Mouse (Mus musculus) gastrocnemius, adult 18-20 months (tissue): ENCODE measurements around the gene Plekhg1. TPM values are rescaled to one million over a fixed set of nuclear protein-coding genes. Genes with fewer than 3 reads are reported as not detected.

Experiments
- DNase-seq: peaks from one replicate; pipeline ENCODE4 v3.0.0; 2021; ENCODE audit warnings: low spot score
- total RNA-seq, 2 experiments: library from RNA; stranded (reverse); gene quantifications; 2 replicates each; pipeline ENCODE4 v1.2.3; 2021

Plekhg1 gene
- total RNA-seq, 2 experiments from 2014 or later, result 2.7 to 3.7 TPM

DNA sequence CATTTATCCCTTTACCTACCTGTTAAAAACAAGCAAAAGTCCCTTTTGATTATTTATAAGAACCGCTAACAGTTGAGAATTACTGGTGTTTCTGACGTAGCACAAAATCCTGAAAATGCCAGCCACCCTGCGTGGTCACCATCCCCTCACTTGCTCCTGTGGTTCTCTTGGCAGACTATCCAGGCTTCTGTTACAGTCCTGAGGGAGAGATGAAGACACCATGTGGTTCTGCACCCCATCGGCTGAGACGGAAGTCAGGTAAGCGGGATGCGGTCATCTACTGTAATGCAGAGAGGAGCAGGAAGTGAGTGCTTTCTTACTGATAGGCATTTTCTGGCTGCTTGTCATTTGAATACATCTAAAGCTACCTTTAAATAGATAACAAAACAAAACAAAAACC, 207.2 kb downstream of the Plekhg1 start:
- no peak for DNase-seq

DNA sequence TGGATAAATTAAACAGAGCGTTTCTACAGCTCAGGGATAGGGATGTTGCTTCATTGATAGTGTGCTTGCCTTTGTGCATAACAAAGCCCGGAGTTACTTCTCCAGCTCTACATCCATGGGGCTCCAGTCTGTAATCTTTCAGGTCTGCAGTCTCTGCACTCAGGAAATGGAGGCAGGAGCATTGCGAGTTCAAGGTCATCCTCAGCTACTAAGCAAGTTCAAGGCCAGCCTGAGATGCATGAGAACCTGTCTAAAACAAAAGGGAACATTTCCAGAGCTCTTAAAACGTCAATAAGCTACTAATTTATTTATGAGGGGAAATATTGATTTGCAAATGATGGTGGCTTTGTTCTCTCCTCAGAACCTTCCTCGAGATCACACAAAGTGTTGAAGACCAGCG, 209.1 kb downstream of the Plekhg1 start:
- no peak for DNase-seq

DNA sequence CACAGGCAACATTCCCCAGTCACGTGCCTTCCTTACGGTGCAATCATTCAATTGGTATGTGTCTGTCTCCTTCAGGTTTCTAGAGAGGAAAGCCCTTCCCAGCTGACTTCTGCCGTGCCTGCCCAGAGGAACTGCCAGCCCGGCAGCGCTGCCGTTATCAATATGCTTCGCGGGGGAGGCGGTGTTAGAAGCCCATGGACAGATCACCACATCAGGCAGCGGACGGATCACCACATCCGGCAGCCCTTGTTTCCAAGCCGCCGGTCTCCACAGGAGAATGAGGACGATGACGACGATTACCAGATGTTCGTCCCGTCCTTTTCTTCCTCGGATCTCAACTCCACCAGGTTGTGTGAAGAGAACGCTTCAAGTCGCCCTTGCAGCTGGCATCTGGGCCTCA, 216.3 kb downstream of the Plekhg1 start:
- DNase-seq, result no peak

DNA sequence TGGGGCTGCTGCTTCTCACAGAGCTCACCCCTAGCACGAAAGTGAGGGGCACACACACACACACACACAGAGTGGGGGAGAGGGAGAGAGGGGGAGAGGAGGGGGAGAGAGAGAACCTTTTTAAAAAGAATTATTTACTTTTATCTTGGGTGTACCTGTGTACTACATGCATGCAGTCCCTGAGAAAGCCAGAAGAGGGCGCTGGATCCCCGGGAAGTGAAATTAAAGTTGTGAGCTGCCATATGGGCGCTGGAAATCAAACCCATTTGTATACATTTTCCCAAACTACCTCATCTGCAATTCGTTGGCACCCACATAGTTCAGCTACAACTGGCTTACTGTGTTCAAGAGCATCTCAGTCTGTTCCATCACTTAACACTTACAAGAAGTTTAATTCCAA, 218.4 kb downstream of the Plekhg1 start:
- DNase-seq, result no peak

DNA sequence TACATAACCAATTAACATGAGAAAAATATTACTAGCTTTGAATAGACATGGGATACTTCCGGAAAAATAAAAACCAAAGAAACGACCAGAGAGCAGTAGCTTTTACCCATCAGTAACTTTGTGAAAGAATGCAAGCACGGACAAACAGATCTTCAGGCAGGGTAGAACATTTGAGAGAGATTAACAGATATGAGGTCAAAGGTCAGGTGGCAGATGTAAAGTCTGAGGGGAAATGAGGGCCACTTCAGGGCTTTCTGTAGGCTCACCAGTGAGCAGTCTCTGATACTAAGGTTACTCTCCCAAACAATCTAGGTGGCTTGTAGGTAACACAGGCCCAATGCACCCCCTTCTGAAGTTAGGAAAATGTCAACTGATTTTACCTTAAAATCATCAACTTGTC, 228.9 kb downstream of the Plekhg1 start:
- no peak for DNase-seq

DNA sequence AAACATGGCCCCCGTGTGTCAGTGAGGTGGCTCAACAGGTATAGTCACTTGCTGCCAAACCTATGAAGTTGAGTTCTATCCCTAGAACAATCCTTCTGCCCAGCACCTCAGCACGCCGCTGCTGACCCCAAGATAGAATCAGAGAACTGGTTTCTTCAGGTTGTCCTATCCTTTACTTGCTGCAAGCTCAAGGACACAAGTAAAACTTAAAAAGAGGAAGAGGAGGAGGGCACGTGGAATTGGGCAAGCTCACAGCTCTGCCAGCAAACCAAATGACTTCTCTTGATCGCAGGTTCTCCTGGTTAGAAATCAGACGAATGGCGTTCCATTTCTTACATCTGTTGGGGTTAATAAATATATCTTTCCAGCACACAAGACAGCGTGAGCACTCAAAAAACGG, 232.1 kb downstream of the Plekhg1 start:
- DNase-seq, result no peak

DNA sequence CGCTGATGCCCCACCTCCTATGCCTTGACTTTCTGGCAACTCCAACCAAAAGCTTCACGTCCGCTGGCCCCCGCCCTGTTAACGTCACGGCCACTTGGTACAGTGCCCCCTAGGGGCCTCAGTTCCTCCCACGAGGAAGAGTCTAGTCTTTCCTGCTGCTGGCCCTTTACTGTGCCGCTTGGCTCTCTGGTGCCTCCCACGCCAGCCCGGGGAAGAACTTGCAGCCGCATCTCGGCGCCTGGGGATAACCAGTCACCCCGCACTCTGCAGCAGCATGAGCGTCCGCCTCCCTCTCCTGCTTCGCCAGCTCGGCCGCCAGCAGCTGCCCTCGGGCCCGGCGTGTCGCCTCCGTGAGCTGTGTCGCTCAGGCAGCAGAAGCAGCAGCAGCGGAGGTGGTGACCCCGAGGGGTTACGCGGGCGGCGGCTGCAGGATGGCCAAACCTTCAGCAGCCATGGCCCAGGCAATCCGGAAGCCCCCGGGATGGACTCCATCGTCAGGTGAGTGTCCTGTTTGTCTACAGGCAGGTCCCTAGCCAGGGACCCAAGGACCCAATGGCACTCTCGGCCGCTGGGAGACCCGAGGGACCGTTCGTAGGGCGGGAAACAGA, 232.9 kb downstream of the Plekhg1 start, which contains the start of gene Mthfd1l:
TSS of gene Mthfd1l (plus strand) at position 138 of the 608 bp plus-strand sequence.
- peak; percentile 64 for DNase-seq

DNA sequence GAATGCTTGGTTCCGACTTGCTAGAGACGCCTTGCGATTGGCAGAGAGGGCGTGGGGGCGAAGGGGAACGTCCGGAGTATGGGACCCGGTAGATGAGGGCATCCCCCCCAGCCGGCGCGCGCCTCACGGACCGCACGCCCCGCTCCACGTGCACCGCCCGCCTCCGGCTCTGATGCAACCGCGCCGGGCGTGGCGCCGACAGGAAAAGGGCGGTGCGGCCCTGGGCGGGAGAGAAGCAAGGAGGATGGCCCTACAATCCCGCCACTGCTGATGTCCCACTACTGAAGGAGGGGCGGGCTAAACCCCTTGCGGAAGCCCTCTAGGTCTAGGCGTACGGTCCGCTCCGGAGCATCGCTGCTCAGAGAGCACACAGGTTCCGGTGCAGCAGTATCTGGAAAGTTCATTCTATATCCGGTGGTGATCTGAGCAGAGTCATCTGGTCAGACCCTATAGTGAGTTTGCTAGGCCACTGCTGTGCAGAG, 233.5 kb downstream of the Plekhg1 start:
- DNase-seq, result peak; percentile 83

DNA sequence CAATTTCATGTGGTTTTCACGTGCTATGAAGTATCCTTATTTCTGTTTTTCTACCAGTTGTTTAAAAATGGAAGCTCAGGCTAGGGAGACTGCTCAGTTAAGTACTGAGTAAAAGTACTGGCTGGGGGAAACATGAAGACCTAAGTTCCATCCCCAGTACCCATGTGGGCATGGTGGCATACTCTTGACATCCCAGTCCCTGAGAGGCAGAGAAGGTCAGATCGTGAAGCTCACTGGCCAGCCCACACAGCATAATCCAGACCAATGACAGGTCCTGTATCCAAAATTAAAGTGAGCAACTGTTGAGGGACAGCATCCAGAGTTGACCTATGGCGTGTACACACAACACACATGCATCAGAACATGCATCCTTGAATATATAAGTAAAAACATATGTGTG, 234.2 kb downstream of the Plekhg1 start:
- DNase-seq, result no peak

DNA sequence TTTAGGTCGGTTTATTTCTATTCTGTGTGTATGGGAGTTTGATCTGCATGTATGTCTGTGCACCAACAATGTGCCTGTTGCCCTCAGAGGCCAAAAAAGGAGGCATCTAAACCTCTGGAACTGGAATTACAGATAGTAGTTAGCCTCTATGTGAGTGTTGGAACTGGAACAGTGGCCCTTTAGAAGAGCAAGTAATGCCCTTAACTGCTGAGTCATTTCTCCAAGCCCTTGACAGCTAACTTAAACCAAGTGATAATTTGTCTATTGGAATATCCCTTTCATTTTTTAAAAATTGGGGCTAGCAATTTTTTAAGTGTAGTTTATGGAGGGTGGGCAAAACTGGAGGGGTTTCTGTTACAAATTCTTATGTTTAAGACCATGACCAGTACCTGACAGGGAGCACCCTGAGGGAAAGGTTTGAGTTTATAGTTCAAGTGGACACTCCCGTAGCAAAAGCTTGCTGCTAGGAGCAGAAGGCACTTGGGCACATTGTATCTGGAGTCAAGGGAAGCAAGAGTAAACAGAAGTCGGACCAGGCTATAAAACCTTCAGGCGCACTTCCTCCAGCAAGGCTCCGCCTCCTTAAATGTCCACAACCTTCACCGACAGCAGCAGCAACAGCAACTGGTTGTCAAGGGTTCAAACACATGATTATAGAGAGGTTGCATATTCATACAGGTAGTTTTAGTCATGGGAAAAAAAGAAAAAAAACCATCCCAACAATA, 235.9 kb downstream of the Plekhg1 start:
- DNase-seq, result no peak

DNA sequence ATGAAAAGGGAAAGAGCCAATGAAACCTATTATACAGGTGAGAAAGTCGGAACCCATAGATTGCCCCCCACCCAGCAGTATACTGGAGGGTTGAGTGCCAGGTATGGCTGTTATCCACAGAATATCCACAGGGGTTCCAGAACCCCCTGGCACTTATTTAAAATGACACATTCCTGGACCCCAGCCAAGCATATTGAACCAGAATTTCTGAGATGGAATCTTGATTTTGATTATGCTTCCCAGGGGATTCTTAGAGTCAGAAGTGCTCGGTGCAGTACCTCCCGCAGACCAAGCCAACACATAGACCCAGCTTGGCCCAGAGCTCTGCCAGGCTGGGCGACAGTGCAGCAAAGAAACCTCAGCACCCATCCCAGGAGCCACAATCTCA, 236.5 kb downstream of the Plekhg1 start:
- DNase-seq, result no peak

DNA sequence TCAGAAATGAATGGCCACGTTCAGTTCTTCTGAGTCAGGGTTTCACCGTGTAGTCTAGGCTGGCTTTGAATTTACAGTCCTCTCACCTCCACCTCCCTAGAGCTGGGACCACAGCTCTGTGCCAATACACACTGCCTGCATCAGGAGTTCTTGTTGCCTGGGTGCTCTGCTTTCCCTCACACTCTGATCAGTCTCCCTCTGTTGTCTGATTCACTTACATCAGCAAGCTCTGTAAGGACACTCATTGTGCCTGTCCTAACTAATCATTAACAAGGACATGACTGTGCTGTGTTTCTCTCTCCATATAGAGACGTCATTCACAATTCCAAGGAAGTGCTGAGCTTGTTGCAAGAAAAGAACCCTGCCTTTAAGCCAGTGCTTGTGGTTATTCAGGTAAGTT, 238.2 kb downstream of the Plekhg1 start:
- DNase-seq, result no peak

DNA sequence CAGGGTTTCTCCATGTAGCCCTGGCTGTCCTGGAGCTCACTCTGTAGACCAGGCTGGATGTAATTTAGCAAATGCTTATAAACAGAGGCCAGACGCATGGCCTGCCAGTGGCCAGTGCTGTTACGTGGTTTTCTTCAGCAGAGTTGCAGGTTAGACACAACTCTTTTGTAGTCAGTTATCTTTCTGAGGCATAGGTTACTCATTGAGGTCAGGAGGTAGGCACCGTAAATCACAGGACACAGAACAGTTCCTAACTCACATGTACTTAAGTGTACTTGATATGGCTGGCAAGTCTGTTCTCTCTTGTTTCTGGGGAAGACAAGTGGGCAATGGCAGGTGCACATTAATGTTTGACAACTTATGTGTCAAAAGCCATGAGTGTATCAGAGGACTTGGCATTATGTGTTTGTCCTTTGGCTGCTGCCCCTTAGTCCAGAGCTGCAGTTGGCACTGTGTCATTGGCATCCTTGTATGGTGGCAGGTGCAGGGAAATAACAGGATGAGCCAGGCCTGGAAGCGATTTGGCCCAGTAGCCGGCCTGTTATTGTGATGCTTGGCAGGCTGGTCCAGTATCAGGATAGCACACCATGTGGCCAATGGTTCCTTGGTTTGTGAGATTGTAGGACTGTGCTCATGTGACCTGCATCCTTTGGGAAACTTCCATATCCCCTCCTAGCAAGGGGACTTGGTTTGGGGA, 238.8 kb downstream of the Plekhg1 start:
- DNase-seq, result no peak

DNA sequence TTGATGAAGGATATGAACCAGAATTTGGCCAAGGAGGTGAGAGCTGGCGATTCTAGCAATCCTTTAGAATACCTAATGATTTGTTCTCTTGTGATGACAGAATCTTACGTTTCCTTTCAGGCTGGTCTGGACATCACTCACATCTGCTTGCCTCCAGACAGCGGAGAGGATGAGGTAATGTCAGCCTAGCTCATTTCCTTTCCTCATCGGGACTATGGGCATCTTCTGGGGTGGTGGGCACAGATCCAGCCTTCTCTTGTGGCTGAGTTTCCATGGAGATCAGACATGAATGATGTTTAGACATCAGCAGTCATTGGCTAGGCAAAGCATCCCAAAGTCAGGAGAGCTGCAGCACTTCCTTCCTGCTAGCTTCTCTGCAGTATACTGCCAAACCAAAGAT, 240.1 kb downstream of the Plekhg1 start:
- DNase-seq, result no peak

DNA sequence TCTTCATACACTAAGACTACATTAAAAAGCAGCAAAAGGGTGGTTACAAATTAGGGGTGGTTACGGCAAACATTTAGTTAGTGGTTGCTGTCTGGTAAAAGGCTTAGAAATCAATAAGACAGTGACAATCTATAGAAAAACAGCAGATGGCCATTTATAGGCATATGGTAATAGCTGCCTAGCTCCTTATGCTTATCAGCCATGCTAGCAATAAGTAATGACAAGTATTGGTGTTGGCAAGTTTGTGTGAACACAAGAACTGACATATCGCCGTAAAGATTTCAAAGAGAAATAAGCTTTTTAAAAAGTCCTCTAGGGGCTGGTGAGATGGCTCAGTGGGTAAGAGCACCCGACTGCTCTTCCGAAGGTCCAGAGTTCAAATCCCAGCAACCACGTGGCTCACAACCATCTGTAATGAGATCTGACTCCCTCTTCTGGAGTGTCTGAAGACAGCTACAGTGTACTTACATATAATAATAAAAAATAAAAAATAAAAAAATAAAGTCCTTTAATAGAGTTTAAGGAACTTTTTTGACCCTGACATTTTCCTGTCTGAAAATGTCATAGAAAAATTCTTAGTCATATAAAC, 250.2 kb downstream of the Plekhg1 start:
- no peak for DNase-seq

DNA sequence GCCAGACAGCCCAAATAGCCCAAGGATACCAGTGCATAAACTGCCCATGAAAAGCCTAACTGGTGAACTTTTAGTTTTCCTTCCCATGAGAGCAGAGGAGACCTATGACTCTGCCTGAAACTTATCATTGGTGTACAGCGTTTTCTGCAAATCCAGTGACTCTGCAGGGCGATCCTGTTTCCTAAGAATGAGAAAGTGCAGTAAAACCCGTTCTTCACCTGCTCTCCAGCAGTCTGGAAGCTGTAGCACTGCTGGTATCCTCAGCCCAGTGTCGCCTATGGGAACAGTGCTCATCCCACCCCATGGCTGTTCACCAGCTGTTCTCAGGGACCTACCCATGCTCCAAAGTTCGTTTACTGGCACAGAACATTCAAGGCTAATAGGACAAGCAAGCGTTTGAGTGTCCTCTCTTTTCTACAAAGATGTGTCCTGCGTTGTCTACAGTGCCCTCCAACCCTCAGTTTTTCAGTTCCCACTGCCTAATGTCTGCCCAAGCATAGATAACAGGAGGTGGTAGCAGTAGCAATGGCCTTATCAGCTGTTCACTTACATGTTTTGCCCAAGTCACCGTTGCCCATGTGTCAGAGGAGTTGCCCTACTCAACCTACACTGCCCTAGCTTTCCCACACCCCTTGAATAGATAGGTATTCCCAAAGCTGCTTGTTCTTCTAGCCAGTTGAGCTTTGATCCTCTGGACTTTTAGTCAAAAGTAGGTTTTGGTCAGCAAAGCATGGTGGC, 253.4 kb downstream of the Plekhg1 start:
- no peak for DNase-seq

DNA sequence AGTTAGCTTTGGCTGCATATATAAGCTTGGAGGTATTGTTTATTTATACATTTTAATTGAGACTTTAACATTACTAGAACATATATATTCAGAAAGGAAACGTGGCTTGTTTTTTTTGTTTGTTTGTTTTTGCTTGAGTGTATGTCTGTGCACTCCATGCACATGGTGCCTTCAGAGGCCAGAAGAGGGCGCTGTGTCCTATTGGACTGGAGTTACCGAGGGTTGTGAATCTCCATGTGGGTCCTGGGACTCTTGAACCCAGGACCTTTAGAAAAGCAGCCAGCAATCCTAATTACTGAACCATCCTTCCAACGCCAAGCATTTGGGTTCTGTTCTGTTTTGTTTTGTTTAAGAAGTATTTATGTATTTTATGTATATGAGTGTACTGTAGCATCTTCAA, 255.1 kb downstream of the Plekhg1 start:
- DNase-seq, result no peak

DNA sequence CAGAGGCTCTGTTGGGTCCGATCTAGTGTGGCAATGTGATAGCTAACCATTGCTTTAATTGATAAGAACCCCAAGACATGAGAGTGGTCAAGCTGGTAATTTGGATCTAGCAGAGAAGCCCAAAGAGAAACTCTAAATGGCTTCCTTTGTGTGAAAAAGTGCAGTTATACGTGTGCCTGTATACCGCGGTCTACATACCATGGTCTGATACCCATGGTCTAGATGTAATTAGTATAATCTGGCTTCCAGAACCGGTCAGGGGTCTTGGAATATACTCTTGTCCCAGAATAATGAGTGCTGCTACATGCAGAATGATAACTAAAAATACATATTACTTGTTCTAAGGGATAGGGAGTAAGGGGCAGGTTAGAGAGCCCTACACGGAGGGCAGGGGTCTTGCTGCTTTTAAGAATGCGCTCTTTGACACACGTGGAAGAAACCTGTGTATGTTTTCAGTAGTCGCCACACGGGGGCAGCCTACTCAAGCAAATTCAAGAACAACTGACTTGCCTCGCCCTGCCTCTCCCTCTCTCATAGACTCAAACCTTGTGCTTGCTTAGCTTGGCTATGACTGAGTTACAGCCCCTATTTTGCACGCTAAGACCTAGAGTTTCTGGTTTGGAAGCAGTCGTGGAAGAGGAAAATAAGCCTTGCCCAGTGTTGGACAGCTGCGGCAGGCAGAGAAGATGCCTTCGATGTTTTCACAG, 256.2 kb downstream of the Plekhg1 start:
- DNase-seq, result peak; percentile 57

DNA sequence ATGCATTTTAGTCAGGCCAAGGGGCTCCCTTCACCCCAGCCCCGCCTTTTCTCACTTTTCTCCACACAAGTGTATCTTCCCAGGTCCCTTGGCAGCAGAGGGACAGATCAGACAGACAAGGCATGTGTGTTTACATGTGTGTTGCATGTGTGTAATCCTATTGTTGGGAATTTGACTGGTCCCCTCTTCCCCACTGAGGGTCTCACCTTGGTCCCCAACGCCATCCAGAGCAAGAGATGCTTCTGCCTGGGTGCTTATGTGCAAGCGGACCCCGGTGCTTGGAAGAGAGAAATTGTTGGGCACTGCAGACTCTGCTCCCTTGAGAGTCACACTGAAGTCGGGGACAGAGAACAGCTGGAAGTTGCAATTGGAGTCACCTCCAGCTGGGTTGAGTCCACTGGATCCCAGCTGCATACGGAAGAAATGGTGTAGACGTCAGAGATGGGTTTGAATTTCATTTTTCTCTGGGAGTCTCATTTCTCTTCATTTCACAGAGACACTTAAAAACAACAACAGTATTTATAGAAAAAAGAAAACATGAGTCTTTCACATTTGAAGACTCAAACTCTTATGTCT, 257.8 kb downstream of the Plekhg1 start:
- DNase-seq, result peak; percentile 17

DNA sequence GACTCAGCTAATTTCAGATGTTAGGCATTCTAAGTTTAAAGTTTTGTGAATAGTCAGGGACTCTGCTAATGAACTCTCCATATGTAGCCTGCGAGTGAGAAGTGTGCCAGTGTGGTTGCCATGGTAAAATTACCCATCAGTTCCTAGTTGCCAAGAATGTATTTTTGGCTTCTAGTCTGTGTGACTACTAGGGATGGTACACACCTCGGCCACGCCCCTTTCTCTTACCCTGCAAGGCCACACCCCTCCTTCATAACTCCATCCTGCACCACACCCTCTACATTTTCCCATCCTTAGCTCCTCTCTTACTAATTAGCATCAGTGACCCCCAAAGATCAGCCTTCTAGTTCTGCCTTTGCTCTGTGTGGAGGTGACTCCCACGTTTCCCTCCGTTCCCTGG, 262.5 kb downstream of the Plekhg1 start:
- DNase-seq, result no peak

DNA sequence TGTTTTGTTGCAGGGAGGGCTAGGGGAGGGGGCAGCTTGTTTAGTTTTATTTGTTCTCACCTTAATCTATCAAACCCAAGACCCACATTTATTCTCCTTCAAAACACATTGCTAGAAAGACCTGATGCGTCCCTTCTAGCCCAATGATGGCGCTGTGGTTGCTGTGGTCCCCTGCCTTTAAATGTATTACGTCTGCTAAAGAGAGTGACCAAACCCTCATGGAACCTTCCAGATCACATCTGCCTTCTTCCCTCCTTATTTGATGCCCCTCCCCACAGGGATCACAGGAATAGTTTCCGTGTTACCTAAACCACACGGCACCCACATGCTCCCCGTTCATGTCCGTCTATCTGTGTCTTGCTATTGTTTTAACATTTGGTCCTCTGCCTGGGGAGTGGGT, 265.0 kb downstream of the Plekhg1 start:
- DNase-seq, result no peak
